Mouse (Mus musculus) right cerebral cortex, postnatal 36 days (tissue): Measurements from ENCODE around the gene 9230113P08Rik.
"Not testable (repeated sequence)": the region's sequence is repeated elsewhere in the genome, so short reads cannot be mapped to it uniquely, and the experiment has no call there.

ENCODE experiments used
- DNase-seq, 2 experiments: peaks; one replicate each; pipeline ENCODE4 v3.0.0; 2022; ENCODE audit warnings: low spot score in 2 of 2, mixed read lengths in 1 of 2

The 9230113P08Rik gene

GRCm38 (mm10) chr9:35908123-35908522 lies at the start of gene 9230113P08Rik:
Gene 9230113P08Rik (plus strand): TSS chr9:35908423.
- not testable (repeated sequence) for DNase-seq

- peak; percentile 0 to 11 for DNase-seq
These were observed 15.1 kb upstream of the 9230113P08Rik start for GRCm38 (mm10) chr9:35893112-35893511.

- DNase-seq = peak; percentile 8 to 23
These were observed 3.7 kb upstream of the 9230113P08Rik start for GRCm38 (mm10) chr9:35904494-35904893.

- no peak for DNase-seq
These were observed 22.6 kb downstream of the 9230113P08Rik start for GRCm38 (mm10) chr9:35930817-35931216.
